ENCODE assay signal across 21 mouse cellular contexts in the genomic region with DNA sequence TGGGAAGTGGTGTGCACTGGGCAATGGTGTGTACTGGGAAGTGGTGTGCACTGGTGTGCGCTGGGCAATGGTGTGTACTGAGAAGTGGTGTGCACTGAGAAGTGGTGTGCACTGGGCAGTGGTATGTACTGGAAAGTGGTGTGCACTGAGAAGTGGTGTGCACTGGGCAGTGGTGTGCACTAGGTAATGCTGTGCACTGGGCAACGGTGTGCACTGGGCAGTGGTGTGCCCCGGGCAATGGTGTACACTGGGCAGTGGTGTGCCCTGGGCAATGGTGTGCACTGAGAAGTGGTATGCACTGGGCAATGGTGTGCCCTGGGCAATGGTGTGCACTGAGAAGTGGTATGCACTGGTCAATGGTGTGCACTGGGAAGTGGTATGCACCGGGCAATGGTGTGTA. TPM values are rescaled to one million over a fixed set of nuclear protein-coding genes. Genes with fewer than 3 reads are reported as not detected.
A peak's percentile ranks its signal among the peaks of the same experiment; 100 is the strongest.
DNase-seq lines count a peak whose midpoint lies in the region; ATAC-seq and TF ChIP-seq lines count a peak whose summit lies in the region.
"Had no signal": no experiment of that assay in that cellular context is flagged by ENCODE, and none has a peak within 500 bp of the region (broad histone marks: within the 10 kb centered on the region; RNA-seq: fewer than 3 reads in every experiment).

No protein-coding gene starts in this region.

- no peak overlapping the region for H3K4me2 ChIP-seq in heart, embryonic 12.5 days
- H3K4me2 ChIP-seq in kidney, postnatal 0 days (ENCODE audit: low read length) = no peak overlapping the region
- H3K4me2 ChIP-seq in hindbrain, embryonic 14.5 days (replicated peaks) = no peak overlapping the region
- H3K4me2 ChIP-seq: heart, embryonic 11.5 days; neural tube, embryonic 12.5 days had no signal

- H3K27ac ChIP-seq in heart, embryonic 12.5 days (ENCODE audit: poor library complexity, severe bottlenecking) = no peak overlapping the region
- no peak overlapping the region for H3K27ac ChIP-seq in kidney, postnatal 0 days
- no peak overlapping the region for H3K27ac ChIP-seq in hindbrain, embryonic 14.5 days
- H3K27ac ChIP-seq: liver, embryonic 14.5 days; neural tube, embryonic 12.5 days had no signal

- H3K27me3 ChIP-seq in heart, embryonic 12.5 days (replicated peaks) = no peaks in the 10 kb centered on the region
- no peaks in the 10 kb centered on the region for H3K27me3 ChIP-seq in kidney, postnatal 0 days (ENCODE audit: insufficient read depth, low read length)
- H3K27me3 ChIP-seq in G1E (ENCODE audit: insufficient read depth, low read length) = peaks cover 27% of the 10 kb centered on the region
- no peaks in the 10 kb centered on the region for H3K27me3 ChIP-seq in hindbrain, embryonic 14.5 days (ENCODE audit: control insufficient read depth, insufficient read depth, low read length)
- H3K27me3 ChIP-seq: neural tube, embryonic 12.5 days had no signal

- H3K9ac ChIP-seq in heart, embryonic 12.5 days = no peak overlapping the region
- H3K9ac ChIP-seq in kidney, postnatal 0 days (ENCODE audit: low read depth, low read length) = no peak overlapping the region
- H3K9ac ChIP-seq in hindbrain, embryonic 14.5 days = no peak overlapping the region
- H3K9ac ChIP-seq: liver, embryonic 14.5 days; neural tube, embryonic 12.5 days had no signal

- no peak for TF ChIP-seq CTCF in kidney, postnatal 0 days (IDR thresholded peaks at IDR 0.05; ENCODE audit: low read depth)
- TF ChIP-seq CTCF in G1E (IDR thresholded peaks at IDR 0.05; ENCODE audit: low read depth, low read length) = no peak

- ATAC-seq in heart, embryonic 12.5 days (ENCODE audit: insufficient number of reproducible peaks, low FRiP score) = 0 out of 2 replicates have a peak, but pooled peaks have one; percentile 20
- 0 out of 2 replicates have a peak, but pooled peaks have one; percentile 11 for ATAC-seq in kidney, postnatal 0 days (replicated peaks; ENCODE audit: low FRiP score, low read depth)
- no peak for ATAC-seq in G1E (ENCODE audit: extremely low read depth, insufficient number of reproducible peaks, low FRiP score, poor library complexity, severe bottlenecking)
- peak; percentile 25; the same call in 1 of the 2 replicates for ATAC-seq in hindbrain, embryonic 14.5 days (ENCODE audit: low FRiP score)
- ATAC-seq: activated CD4-positive, CD25-positive, alpha-beta regulatory T cell, adult 4 months; lung, postnatal 0 days; Patski had no signal

- no peak for DNase-seq in heart, postnatal 14 days
- no peak for DNase-seq in kidney, postnatal 0 days (ENCODE audit: low spot score)
- no peak for DNase-seq in kidney, postnatal 14 days
- no peak for DNase-seq in G1E (ENCODE audit: low spot score)
- DNase-seq in hindbrain, embryonic 14.5 days (ENCODE audit: low spot score) = no peak
- no peak for DNase-seq in thymus, postnatal 36 days
- DNase-seq in gastrocnemius, postnatal 14 days = no peak
- DNase-seq: adrenal gland, postnatal 14 days; cerebellum, adult 11-12 months; cerebellum, postnatal 25 days; gastrocnemius, postnatal 25 days; kidney, adult 9 months; right cerebral cortex, postnatal 14 days; thymus, postnatal 25 days had no signal

- peaks cover 16% of the 10 kb centered on the region for H3K36me3 ChIP-seq in heart, embryonic 12.5 days
- no peaks in the 10 kb centered on the region for H3K36me3 ChIP-seq in kidney, postnatal 0 days (ENCODE audit: insufficient read depth, low read length)
- H3K36me3 ChIP-seq in G1E (replicated peaks) = no peaks in the 10 kb centered on the region
- no peaks in the 10 kb centered on the region for H3K36me3 ChIP-seq in hindbrain, embryonic 14.5 days (replicated peaks; ENCODE audit: control insufficient read depth, insufficient read depth)

- H3K4me1 ChIP-seq in heart, embryonic 12.5 days (replicated peaks) = 0 out of 2 replicates have a peak, but pooled peaks cover 5% of the 10 kb centered on the region
- no peaks in the 10 kb centered on the region for H3K4me1 ChIP-seq in kidney, postnatal 0 days (replicated peaks; ENCODE audit: insufficient read depth, low read length)
- no peaks in the 10 kb centered on the region; the same call in 1 of the 2 replicates for H3K4me1 ChIP-seq in G1E (ENCODE audit: insufficient read depth, low read depth, low read length)
- 0 out of 2 replicates have a peak, but pooled peaks cover 3% of the 10 kb centered on the region for H3K4me1 ChIP-seq in hindbrain, embryonic 14.5 days (replicated peaks; ENCODE audit: control insufficient read depth, insufficient read depth, low read length)
- H3K4me1 ChIP-seq: neural tube, embryonic 12.5 days had no signal

- intact Hi-C loops in heart, postnatal 14 days (cut with DNase I) = no loop called here
- intact Hi-C loops in gastrocnemius, postnatal 14 days (cut with DNase I; ENCODE audit: low total_unique reads) = no loop called here

- 91% methylated on average over 4 of the region's 4 CpGs for WGBS in heart, embryonic 12.5 days
- WGBS in kidney, postnatal 0 days = 97% methylated on average over 4 of the region's 4 CpGs
- 99% methylated on average over 4 of the region's 4 CpGs for WGBS in hindbrain, embryonic 14.5 days

- H3K9me3 ChIP-seq in heart, embryonic 12.5 days (replicated peaks) = no peaks in the 10 kb centered on the region
- no peaks in the 10 kb centered on the region for H3K9me3 ChIP-seq in kidney, postnatal 0 days (replicated peaks; ENCODE audit: low read length)
- no peaks in the 10 kb centered on the region for H3K9me3 ChIP-seq in G1E (replicated peaks)
- H3K9me3 ChIP-seq in hindbrain, embryonic 14.5 days (ENCODE audit: control insufficient read depth, low read length) = no peaks in the 10 kb centered on the region
- H3K9me3 ChIP-seq: neural tube, embryonic 12.5 days had no signal

- H3K4me3 ChIP-seq in heart, embryonic 12.5 days = no peak overlapping the region
- no peak overlapping the region for H3K4me3 ChIP-seq in kidney, postnatal 0 days (replicated peaks; ENCODE audit: low read depth, low read length)
- H3K4me3 ChIP-seq in G1E (ENCODE audit: low read depth, low read length) = peak overlapping the region; percentile 8; the same call in 1 of the 2 replicates
- H3K4me3 ChIP-seq in hindbrain, embryonic 14.5 days (replicated peaks; ENCODE audit: low read length) = no peak overlapping the region
- H3K4me3 ChIP-seq: neural tube, embryonic 12.5 days had no signal

RNA-seq across cellular contexts. Expression of a gene that starts 7.2 kb away (rescaled TPM):
- polyA plus RNA-seq in heart, embryonic 12.5 days (2016; fragmentation: Nextera tagmentation; extraction: Ambion mirVana) = 50.5 and 50.7 TPM in 2 replicates
- 10 to 100 TPM; 26.2 to 26.4 TPM for total RNA-seq in heart, postnatal 14 days (2021)
- polyA plus RNA-seq in kidney, postnatal 0 days (2015; fragmentation: Nextera tagmentation; extraction: Ambion mirVana) = 40.0 and 41.0 TPM in 2 replicates
- total RNA-seq in G1E (2014; fragmentation: Nextera tagmentation) = 1.7 and 2.6 TPM in 2 replicates
- 42.1 and 46.4 TPM in 2 replicates for total RNA-seq in G1E (2017)
- 0.36 and 1.5 TPM in 2 replicates for polyA plus RNA-seq in G1E (2012)
- polyA plus RNA-seq in hindbrain, embryonic 14.5 days (2014; fragmentation: Nextera tagmentation; extraction: Ambion mirVana) = 101 and 108 TPM in 2 replicates
- 10 to 100 TPM; 14.8 to 18.8 TPM for total RNA-seq in gastrocnemius, postnatal 14 days (2021)

Comparison
In these comparisons a context has a peak if more than half of its experiments do, and no peak if none do; other contexts are left out.
1. RNA of a gene that starts 7.2 kb away (polyA plus RNA-seq): 101 to 108 TPM in hindbrain, embryonic 14.5 days, 50.5 to 50.7 TPM in heart, embryonic 12.5 days and 40.0 to 41.0 TPM in kidney, postnatal 0 days; 0.36 to 1.5 TPM in G1E; every median in the first group is over 10 times any median in the second.